Mouse (Mus musculus) splenic B cell, adult 2 months (primary cell): Measurements from ENCODE around the gene Gtf2i.

Experiments used
- DNase-seq: peaks from one replicate; pipeline ENCODE4 v3.0.0-alpha.2; 2011; ENCODE audit warnings: low read depth, low spot score
- H3K27me3 ChIP-seq: 2 replicates; pipeline ENCODE4 v1.6.1; 2012; ENCODE audit warnings: mild to moderate bottlenecking, low read length, moderate library complexity, mixed read lengths; ENCODE audit not compliant: control insufficient read depth, poor library complexity, insufficient read depth, severe bottlenecking
- H3K36me3 ChIP-seq: 2 replicates; pipeline ENCODE4 v1.6.1; 2012; ENCODE audit warnings: mild to moderate bottlenecking, low read length, moderate library complexity, mixed read lengths; ENCODE audit not compliant: control insufficient read depth, poor library complexity, insufficient read depth, severe bottlenecking

The Gtf2i gene

DNA sequence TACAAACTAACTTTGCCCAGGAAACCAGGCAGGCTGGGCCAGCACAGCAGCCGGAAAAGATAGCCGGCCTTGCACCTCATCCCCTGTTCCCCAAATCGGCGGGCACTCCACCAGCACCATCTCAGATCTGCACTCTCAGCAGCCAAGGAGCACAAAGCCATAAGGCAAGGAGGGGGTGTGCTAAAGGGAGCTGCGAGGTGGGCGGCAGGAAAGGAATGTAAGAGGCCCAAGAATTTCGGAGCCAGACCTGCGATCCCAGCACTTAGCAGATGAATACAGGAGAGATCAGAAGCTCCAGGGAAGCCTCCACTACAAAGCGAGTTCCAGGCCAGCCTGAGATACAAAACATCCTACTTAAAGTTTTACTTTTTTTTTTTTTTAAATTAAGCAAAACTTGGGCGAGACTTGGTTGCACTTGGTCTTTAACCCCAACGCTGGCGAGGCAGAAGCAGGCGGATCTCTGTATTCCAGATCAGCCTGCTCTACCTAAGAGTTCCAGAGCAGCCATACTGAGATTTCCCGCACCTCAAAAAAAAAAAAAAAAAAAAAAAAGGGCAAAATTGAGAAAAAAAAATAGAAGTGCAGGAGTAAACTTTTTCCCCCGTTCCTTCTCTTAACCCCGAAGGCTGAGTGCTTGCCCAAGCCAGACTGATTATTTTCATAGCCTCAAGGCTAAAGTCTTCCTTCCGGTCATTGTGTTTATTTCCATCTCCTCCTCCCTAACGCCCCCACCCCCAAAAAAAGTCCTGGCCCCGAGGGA, 1.7 kb downstream of the Gtf2i start:
- no peak for DNase-seq
- H3K27me3 ChIP-seq = no peaks in the 10 kb centered on the region; the same call in 1 of the 2 replicates
- no peaks in the 10 kb centered on the region for H3K36me3 ChIP-seq

DNA sequence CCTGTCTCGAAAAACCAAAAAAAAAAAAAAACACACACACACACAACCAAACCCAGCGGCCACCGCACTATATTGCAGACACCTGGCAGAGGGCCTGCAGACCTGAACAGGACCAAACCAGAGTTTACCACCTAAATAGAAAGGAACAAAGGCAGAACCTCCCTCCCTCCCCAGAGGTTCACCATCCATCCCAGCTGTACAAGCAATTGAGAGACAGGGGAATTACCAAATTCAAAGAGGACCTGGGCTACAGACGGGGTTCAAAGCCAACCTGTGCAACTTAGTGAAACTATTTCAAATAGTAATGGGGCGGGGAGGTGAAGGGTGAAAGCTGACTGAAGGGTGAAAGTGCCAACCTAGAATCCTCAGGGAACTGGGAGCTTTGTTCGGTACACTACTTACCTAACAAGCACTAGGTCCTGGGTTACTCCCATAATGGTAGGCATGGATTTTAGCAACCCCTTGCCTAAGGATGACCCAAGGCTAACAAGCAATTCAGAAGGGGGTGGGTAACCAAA, 2.6 kb downstream of the Gtf2i start:
- Histone ChIP-seq H3K27me3 (no peaks in the 10 kb centered on the region), H3K36me3 (no peaks in the 10 kb centered on the region)
- DNase-seq = no peak

DNA sequence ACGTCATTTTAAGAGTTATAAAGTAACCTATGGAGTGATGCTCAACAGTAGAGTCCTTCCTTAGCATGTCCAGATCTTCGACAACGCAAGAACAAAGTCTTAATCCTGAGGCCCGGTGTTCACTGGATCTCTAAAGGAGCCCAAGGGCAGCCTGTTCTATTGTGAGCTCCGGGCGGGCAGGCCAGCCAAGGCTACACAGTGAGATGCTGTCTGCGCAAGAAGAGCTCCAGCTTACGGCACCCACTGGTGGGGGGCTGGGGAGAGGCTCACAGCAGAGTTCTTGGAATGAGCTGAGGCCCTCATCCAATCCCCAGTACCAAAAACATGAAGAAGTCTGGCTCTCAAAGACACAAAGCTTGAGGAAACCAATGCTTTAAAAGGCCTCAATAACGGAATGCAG, 4.4 kb downstream of the Gtf2i start:
- Histone ChIP-seq H3K36me3 (no peaks in the 10 kb centered on the region), H3K27me3 (no peaks in the 10 kb centered on the region)
- no peak for DNase-seq

DNA sequence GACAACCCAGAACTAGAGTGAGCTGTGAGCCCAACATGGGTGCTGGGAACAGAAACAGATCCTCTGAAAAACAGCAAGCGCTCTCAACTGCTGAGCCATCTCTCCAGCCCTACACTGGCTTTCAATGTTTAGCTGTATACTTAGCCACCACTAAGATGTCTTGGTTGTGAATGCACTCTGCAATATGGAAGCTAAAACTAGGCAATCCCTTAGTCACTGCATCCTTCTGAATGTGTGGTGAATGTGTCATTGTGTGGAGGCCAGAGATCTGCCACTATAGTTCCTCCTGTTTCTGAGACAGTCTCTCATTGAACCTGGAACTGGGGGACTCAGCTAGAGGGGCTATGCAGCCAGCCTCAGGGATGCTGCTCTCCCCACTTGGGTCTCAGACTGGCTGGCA, 5.2 kb downstream of the Gtf2i start:
- no peak for DNase-seq
- Histone ChIP-seq H3K27me3 (no peaks in the 10 kb centered on the region), H3K36me3 (no peaks in the 10 kb centered on the region)

DNA sequence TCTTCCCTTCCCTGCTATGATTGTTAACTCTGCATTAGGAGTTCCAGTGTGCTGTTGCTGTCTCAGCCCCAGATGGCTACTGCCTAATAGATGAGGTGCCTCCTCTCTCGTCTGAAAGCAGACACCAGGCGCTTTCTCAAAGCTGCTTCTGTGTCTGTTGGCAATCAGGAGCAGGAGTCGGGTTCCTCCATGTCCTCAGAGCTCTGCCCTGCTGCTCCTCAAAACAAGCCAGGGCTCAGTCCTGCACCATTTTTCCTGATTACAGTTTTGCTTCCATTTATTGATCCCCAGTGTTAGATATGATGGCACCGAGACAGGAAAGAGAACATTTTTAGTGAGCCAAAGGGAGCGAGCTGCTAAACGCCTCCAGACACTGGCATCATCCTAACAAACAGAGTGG, 9.9 kb downstream of the Gtf2i start:
- DNase-seq = no peak
- H3K36me3 ChIP-seq = no peaks in the 10 kb centered on the region
- H3K27me3 ChIP-seq = no peaks in the 10 kb centered on the region

DNA sequence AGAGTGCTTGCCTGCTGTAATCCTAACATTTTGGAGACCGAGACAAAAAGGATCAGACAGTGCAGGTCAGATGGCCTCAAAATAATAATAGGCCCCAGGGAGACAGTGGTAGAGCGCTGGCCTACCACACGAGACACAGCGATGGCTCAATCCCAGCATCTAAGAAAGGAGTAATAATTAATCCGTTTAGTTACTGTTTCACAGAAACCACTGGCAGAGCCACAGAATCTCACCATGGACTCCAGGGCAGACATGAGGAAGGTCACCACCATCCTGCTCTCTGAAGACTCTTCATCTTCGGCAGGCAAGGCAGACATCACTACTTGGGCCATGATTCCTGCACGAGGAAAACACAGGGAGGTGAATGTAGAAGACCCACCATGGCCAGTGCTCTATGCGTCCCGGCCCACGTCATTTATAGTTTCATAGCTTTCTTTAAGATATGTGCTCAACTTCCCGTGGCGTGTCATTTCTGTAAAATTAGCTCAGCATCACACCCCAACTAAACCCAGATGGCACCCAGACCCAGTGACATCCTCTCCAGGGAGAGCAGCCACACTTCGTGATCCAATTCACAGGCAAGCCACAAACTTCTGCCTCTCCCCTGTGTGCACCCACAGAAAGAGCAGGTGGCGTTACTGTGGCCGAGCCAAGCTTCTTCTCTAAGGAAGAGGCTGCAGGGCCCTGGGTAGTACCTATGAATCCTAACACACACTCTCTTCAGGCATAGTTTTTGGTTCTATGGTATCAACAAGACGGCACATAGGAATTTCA, 19.1 kb downstream of the Gtf2i start:
- H3K36me3 ChIP-seq = peaks cover 4% of the 10 kb centered on the region; the same call in 1 of the 2 replicates
- DNase-seq = peak; percentile 10
- no peaks in the 10 kb centered on the region for H3K27me3 ChIP-seq

DNA sequence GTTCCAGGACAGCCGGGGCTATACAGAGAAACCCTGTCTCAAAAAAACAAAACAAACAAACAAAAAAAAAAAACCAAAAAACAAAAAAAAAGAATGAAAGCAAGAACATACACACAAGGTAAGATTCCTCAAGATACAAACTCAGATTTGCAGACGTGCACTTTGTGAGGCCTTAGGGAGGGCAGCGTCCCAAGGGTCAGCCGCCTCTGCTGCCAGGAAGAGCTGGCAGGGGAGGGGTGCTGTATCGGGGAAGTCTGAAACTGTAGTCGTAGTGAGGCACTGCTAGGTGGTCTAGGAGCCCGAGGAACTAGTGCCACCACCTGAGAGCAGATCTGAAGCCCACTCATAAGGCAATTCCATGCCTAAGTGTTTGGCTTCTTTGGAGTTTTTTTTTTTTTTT, 20.0 kb downstream of the Gtf2i start:
- no peak for DNase-seq
- no peaks in the 10 kb centered on the region for H3K27me3 ChIP-seq
- H3K36me3 ChIP-seq = peaks cover 4% of the 10 kb centered on the region; the same call in 1 of the 2 replicates

DNA sequence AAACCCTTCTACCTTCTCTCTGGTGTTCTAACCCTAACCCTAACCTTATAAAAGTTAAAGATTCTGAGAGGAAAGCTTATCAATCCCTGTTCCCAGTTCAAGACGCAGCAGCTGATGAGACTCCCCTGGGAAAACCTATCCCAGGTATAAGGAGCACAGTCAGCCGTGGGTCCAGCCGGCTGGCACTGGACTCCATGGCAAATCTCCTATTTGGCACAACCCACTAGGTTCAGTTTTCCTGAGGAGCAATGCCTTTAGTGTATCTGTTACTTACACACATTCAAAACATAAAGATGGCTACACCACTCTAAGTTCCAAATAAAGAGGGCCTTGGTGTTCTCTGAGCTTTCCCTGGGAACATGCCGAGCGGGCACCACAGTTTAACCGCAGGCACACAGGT, 23.5 kb downstream of the Gtf2i start:
- DNase-seq = no peak
- no peaks in the 10 kb centered on the region for H3K27me3 ChIP-seq
- H3K36me3 ChIP-seq = peaks cover 4% of the 10 kb centered on the region; the same call in 1 of the 2 replicates

DNA sequence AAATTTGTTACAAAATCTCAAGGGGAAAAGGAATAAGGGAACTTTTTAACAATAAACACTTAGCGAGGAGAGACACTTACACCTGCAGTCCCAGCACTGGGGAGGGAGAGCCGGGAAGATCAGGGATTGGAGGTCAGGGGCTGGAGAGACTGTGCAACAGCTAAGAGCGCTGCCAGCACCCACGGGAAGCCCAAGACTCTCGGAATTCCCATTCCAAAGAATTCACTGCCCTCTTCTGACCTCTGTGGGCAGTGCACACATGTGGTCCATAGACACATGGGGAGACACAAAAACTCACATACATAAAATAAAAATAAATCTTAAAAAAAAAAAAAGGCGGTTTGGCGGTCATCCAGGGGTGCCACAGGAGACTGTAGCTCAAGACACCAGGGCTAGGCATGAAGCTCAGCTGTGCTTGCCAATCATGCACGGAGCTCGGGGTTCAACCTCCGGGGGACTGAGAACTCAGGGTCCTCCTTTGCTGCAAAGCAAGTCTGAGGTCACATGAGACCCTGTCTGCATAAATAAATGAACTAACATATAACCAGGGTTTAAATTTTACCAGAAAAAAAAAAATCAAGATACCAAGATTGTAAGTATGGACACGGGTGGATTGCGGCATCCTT, 24.5 kb downstream of the Gtf2i start:
- Histone ChIP-seq H3K36me3 (peaks cover 4% of the 10 kb centered on the region; the same call in 1 of the 2 replicates), H3K27me3 (no peaks in the 10 kb centered on the region)
- DNase-seq = no peak

DNA sequence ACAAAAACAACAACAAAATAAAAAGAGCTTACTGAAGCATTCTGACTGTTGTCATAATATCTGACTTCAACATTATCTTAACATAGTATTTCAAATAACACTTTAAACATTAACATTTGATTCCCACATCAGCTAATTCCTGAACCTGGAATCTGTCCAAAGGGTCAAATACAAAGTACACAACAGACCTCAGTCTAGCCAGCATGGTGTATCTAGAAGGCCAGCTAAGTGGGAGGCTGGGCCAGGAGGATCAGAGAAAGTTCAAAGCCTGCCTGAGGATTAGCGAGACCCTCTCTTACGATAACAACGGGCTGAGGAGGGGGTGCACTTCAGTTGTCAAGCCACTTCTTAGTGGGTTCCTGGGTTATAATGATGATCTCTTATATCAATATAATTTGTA, 26.5 kb downstream of the Gtf2i start:
- Histone ChIP-seq H3K27me3 (no peaks in the 10 kb centered on the region), H3K36me3 (peaks cover 4% of the 10 kb centered on the region; the same call in 1 of the 2 replicates)
- DNase-seq = no peak

DNA sequence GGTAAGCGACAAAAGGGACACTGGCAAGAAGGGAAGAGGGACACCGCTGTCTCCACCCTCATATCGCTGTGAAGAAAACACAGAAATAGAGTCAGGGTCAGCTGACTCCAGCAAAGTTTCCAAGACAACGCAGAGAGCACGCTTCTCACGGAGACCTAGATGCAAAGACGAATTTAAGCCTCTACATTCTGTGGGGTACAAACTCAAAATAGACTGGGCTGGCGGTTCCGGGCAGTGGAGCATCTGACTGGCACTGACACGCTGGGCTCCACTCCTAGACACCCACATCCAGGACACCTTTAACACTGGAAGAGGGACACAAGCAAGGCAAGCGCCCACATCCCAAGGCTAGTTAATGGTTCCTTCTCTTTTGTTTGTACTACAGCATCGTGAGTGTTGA, 29.6 kb downstream of the Gtf2i start:
- no peak for DNase-seq
- peaks cover 4% of the 10 kb centered on the region; the same call in 1 of the 2 replicates for H3K36me3 ChIP-seq
- H3K27me3 ChIP-seq = no peaks in the 10 kb centered on the region

DNA sequence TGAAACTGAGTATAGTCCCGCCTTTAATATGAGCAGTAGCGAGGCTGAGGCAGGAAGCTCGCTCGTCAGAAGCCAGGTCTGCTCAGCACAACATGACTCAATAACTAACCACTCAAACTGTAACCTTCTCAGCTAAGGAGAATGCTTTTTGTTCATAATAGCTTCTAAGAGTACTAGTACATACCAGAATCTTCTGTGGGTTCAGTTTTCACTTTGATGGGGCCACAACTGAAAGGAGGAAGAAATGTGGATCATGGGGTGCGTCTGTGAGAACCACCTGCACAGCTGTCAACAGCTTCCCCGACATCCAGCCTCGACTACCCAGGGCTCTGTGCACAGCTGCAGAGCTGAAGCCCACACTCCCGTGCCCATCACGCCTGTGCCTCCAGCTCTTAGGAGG, 32.0 kb downstream of the Gtf2i start:
- no peak for DNase-seq
- Histone ChIP-seq H3K27me3 (no peaks in the 10 kb centered on the region), H3K36me3 (peaks cover 4% of the 10 kb centered on the region; the same call in 1 of the 2 replicates)

DNA sequence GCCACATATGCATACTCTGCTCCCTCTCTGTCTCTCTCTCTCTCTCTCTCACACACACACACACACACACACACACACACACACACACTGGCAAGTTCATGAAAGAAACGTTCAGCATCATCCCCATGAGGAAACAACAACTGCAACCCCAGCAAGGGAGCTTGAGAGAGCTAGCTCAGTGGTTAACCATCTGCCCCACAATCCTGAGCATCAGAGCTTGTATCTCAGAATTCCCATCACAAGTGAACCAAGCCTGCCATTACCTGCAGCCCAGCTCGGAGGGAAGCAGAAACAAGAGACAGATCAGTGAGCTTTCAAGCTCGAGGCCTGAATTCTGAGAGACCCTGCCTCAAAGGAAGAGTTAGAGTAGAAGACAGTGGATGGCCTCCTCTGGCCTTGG, 32.5 kb downstream of the Gtf2i start:
- Histone ChIP-seq H3K27me3 (no peaks in the 10 kb centered on the region), H3K36me3 (peaks cover 4% of the 10 kb centered on the region; the same call in 1 of the 2 replicates)
- no peak for DNase-seq

DNA sequence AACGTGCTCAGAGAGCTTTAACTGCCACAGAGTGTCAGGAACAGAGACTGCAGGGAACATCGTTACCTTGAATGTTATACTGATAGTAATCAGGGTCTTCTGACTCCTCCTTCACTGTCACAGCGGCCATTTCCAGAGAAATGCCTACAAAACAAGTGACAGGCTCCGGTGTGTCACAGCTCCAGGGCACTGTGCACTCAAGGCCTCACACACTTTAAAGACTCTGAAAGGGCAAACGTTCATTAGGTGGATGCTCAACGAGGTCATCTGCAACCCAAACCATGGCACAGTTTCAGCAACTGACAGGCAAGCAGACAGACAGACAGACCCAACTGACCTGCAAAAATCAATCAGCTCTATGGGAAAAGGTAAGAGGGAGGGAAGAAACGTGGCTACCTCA, 35.2 kb downstream of the Gtf2i start:
- H3K27me3 ChIP-seq = no peaks in the 10 kb centered on the region
- peaks cover 8% of the 10 kb centered on the region; the same call in 1 of the 2 replicates for H3K36me3 ChIP-seq
- no peak for DNase-seq

DNA sequence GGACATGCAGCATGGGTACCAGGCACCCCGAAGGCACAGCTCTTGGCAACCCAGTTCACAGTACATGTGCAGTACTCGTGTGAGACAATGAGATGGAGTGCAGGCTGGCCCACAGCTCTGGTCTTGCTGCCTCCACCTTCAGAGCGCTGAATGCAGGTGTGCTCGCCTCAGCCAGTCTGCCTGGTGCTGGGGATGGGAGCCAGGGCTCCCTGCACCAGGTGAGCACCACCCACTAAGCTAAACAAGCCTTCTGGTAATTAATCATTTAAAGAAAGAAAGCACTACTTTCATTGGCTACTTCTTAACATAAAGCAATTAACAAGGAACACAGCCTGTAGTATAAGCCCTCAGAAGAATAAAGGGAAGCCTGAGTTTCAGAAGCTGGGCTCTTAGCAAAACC, 37.5 kb downstream of the Gtf2i start:
- no peak for DNase-seq
- H3K36me3 ChIP-seq = peaks cover 8% of the 10 kb centered on the region
- H3K27me3 ChIP-seq = no peaks in the 10 kb centered on the region
